Mouse (Mus musculus) c-Kit-positive CD71-negative TER-119-negative erythroid progenitor cells, embryonic 14.5 days (primary cell): Measurements from ENCODE around the gene Olfr994.

ENCODE experiments used
- DNase-seq: peaks from one replicate; pipeline ENCODE4 v3.0.0-alpha.2; 2013; ENCODE audit warnings: low read depth

Gene Olfr994

GRCm38 (mm10) chr2:85436351-85436750, at the start of gene Olfr994:
Gene Olfr994 (minus strand): TSS chr2:85436451.
- no peak for DNase-seq

- DNase-seq, result no peak
Observed at GRCm38 (mm10) chr2:85466801-85467325, 30.6 kb upstream of the Olfr994 start.

GRCm38 (mm10) chr2:85443539-85443938, 7.3 kb upstream of the Olfr994 start, which contains the start of gene Olfr995:
Gene Olfr995 (minus strand): TSS chr2:85443639.
- DNase-seq, result no peak

GRCm38 (mm10) chr2:85442546-85442945, 6.3 kb upstream of the Olfr994 start:
- DNase-seq, result no peak

DNA sequence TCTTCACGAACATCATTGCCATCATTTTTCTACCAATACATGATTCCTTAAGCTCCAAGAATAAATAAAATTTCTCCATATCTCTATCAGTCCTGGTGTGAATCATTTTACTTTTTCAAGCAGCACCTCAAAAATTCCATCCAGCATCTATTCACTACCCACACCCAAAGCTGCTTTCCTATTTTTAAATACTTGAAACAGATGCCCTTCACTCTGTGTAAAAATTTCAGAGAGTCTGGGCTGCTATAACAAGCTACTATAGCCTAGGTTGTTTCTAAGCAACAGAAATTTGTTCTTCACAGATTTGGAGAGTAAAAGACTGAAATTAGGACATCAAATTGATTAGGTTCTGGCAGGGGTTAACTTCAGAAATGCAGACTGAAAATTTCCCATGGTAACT, 10.4 kb downstream of the Olfr994 start:
- no peak for DNase-seq

DNA sequence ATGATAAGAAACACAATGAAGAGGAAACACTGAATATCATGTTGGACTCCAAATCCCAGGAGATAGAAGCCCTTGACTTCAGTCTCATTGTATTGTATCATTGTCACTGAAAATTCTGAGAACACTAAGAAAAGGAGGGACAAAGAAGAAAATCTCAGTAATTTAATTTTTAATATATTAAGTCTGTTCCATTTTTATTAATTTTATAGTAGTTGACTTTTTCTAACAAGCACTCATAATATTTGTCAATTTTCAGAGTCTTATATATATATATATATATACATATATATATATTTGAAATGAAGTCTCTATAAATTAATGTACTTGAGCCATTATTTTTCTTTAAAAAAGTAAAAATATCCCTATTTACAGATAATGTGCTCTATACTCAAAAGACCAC, 21.5 kb downstream of the Olfr994 start, which contains the start of gene Olfr993:
Gene Olfr993, minus strand, starts transcription at position 101 of the 400 bp plus-strand sequence.
- DNase-seq, result no peak

DNA sequence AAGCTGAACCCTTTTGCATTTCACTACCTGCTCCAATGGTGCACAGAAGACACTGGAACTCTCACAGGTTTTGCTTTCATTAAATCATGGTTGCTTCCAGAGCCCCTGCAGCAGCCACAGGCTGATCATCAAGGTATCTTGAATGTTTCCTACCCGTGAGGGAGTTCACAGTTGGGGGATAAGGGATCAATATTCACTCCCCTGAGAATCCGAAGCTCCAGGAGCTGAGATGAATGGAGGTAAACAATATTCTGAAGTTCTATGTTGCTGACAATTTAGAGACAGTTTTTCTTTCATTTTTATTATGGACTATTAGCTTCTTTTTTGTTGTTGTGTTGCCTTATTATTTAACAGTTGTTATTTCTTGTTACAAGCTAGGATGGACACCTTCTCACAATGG, 26.9 kb downstream of the Olfr994 start, which contains the start of gene Olfr992:
Gene Olfr992, minus strand, starts transcription at position 101 of the 400 bp plus-strand sequence.
- DNase-seq, result no peak
